Mouse (Mus musculus) hindlimb bud, embryonic 11.5 days (tissue): ENCODE measurements around the gene Olfr535.
A peak's percentile ranks its signal among the peaks of the same experiment; 100 is the strongest.
"Not testable (repeated sequence)": the region's sequence is repeated elsewhere in the genome, so short reads cannot be mapped to it uniquely, and the experiment has no call there.

Experiments
- DNase-seq: peaks from one replicate; pipeline ENCODE4 v3.0.0-alpha.2; 2012; ENCODE audit warnings: low read depth, low spot score; ENCODE audit errors: extremely low spot score

Olfr535 gene

GRCm38 (mm10) chr7:140483916-140484315, at the start of gene Olfr535:
Gene Olfr535, plus strand, starts transcription at chr7:140484216.
- DNase-seq, result no peak

- no peak for DNase-seq
Observed at GRCm38 (mm10) chr7:140443141-140443540, 40.9 kb upstream of the Olfr535 start.

- not testable (repeated sequence) for DNase-seq
Observed at GRCm38 (mm10) chr7:140463070-140463469, 20.9 kb upstream of the Olfr535 start, which contains the start of gene Olfr533. Gene Olfr533, plus strand, starts transcription at chr7:140463370.

- DNase-seq, result no peak
Observed at GRCm38 (mm10) chr7:140477886-140478285, 6.1 kb upstream of the Olfr535 start.

- DNase-seq, result no peak
Observed at GRCm38 (mm10) chr7:140478733-140479132, 5.3 kb upstream of the Olfr535 start.

GRCm38 (mm10) chr7:140488981-140489380, 5.0 kb downstream of the Olfr535 start:
- DNase-seq, result no peak

GRCm38 (mm10) chr7:140494231-140494630, 10.2 kb downstream of the Olfr535 start:
- no peak for DNase-seq

- peak; percentile 16 for DNase-seq
Observed at GRCm38 (mm10) chr7:140494702-140495101, 10.7 kb downstream of the Olfr535 start.

GRCm38 (mm10) chr7:140507346-140508021, 23.5 kb downstream of the Olfr535 start, which contains the start of gene Olfr536:
Gene Olfr536, minus strand, starts transcription at chr7:140507396.
- not testable (repeated sequence) for DNase-seq

- no peak for DNase-seq
Observed at GRCm38 (mm10) chr7:140539746-140540145, 55.7 kb downstream of the Olfr535 start.
